13 mouse cellular contexts compared by ENCODE assay signal in the genomic region with DNA sequence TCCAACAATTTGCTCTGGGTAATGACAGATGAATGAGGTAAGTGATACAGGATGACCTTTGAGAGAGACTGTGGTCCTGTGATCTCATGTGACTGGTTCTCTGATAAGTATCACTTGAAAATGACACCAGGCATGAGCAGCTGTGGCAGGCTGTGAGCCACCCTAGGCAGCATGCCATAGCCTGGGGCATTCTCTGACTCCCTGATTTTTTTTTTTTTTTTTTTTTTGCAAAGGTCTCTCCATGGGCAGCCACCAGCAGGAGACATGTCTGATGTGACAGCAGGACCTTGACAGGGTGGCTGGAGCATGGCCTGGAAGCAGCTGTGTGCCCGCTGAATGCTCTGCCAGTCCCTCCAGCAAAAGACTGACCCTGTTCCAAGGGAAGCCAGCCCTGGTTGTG.
DNase-seq lines count a peak whose midpoint lies in the region; ATAC-seq and TF ChIP-seq lines count a peak whose summit lies in the region.
"Had no signal": no experiment of that assay in that cellular context is flagged by ENCODE, and none has a peak within 500 bp of the region (broad histone marks: within the 10 kb centered on the region; RNA-seq: fewer than 3 reads in every experiment).

No protein-coding gene starts in this region.

- H3K9ac ChIP-seq in forebrain, embryonic 13.5 days, result no peak overlapping the region
- H3K9ac ChIP-seq: embryonic facial prominence, embryonic 15.5 days; liver, embryonic 14.5 days had no signal

- H3K27ac ChIP-seq in kidney, adult 2 months (ENCODE audit: insufficient read depth, low read depth, low read length), result no peak overlapping the region
- H3K27ac ChIP-seq in gastrocnemius, adult 2 months, result peak overlapping the region; percentile 48; the same call in 1 of the 2 replicates
- H3K27ac ChIP-seq in heart, embryonic 10.5 days, result peak overlapping the region; percentile 73
- no peak overlapping the region for H3K27ac ChIP-seq in forebrain, embryonic 13.5 days
- H3K27ac ChIP-seq: embryonic facial prominence, embryonic 15.5 days; liver, embryonic 14.5 days had no signal

- TF ChIP-seq POLR2A in kidney, adult 2 months (IDR thresholded peaks at IDR 0.05; ENCODE audit: low read depth, low read length), result no peak

- H3K4me3 ChIP-seq in kidney, adult 2 months (ENCODE audit: insufficient read depth, low read depth, low read length), result no peak overlapping the region
- H3K4me3 ChIP-seq in gastrocnemius, adult 2 months, result no peak overlapping the region
- H3K4me3 ChIP-seq in heart, embryonic 10.5 days, result no peak overlapping the region
- H3K4me3 ChIP-seq in forebrain, embryonic 13.5 days, result no peak overlapping the region
- H3K4me3 ChIP-seq: embryonic facial prominence, embryonic 15.5 days had no signal

- no peaks in the 10 kb centered on the region for H3K4me1 ChIP-seq in kidney, adult 2 months (ENCODE audit: control insufficient read depth, insufficient read depth, low read length)
- H3K4me1 ChIP-seq in heart, embryonic 10.5 days, result peaks cover 12% of the 10 kb centered on the region
- no peaks in the 10 kb centered on the region for H3K4me1 ChIP-seq in forebrain, embryonic 13.5 days

- DNase-seq in kidney, adult 2 months, result peak; percentile 4
- no peak for DNase-seq in kidney, postnatal 4 days
- DNase-seq in gastrocnemius, adult 2 months, result peak; percentile 67
- DNase-seq in heart, embryonic 10.5 days (ENCODE audit: low spot score), result no peak
- peak; percentile 74 for DNase-seq in heart, postnatal 4 days
- no peak for DNase-seq in frontal cortex, postnatal 10 days (ENCODE audit: low spot score in 2 of 2)
- no peak for DNase-seq in ovary, postnatal 14 days (ENCODE audit: low spot score)
- DNase-seq: cerebellum, adult 9-10 months; lung, postnatal 4 days had no signal

- H3K27me3 ChIP-seq in kidney, adult 2 months (replicated peaks; ENCODE audit: control insufficient read depth, insufficient read depth, low read length), result no peaks in the 10 kb centered on the region
- H3K27me3 ChIP-seq in heart, embryonic 10.5 days (ENCODE audit: insufficient read depth, poor library complexity, severe bottlenecking), result no peaks in the 10 kb centered on the region
- no peaks in the 10 kb centered on the region for H3K27me3 ChIP-seq in forebrain, embryonic 13.5 days
- H3K27me3 ChIP-seq: CH12.LX; embryonic facial prominence, embryonic 15.5 days had no signal

- no peak for TF ChIP-seq CTCF in kidney, adult 2 months (conservative IDR thresholded peaks at IDR 0.05; ENCODE audit: insufficient read depth, insufficient read length, low read depth, low read length)
- TF ChIP-seq CTCF in gastrocnemius, adult 2 months (IDR thresholded peaks at IDR 0.05), result 0 out of 2 replicates have a peak, but pooled peaks have one; percentile 4

- WGBS in kidney, adult 2 months, result 75% methylated on average over 1 of the region's 1 CpGs
- 73% methylated on average over 1 of the region's 1 CpGs for WGBS in heart, embryonic 10.5 days
- 89% methylated on average over 1 of the region's 1 CpGs for WGBS in forebrain, embryonic 13.5 days

- H3K36me3 ChIP-seq in kidney, adult 2 months (ENCODE audit: control insufficient read depth, insufficient read depth, low read length), result no peaks in the 10 kb centered on the region
- H3K36me3 ChIP-seq in heart, embryonic 10.5 days, result no peaks in the 10 kb centered on the region
- H3K36me3 ChIP-seq in forebrain, embryonic 13.5 days (ENCODE audit: poor library complexity, severe bottlenecking), result no peaks in the 10 kb centered on the region
- H3K36me3 ChIP-seq: embryonic facial prominence, embryonic 15.5 days had no signal

- intact Hi-C loops in gastrocnemius, adult 2 months (cut with DNase I), result no loop called here

- no peak overlapping the region for H3K4me2 ChIP-seq in forebrain, embryonic 13.5 days
- H3K4me2 ChIP-seq: embryonic facial prominence, embryonic 15.5 days had no signal

- no peak for ATAC-seq in forebrain, embryonic 13.5 days

- H3K9me3 ChIP-seq in heart, embryonic 10.5 days, result no peaks in the 10 kb centered on the region
- H3K9me3 ChIP-seq in forebrain, embryonic 13.5 days (replicated peaks), result no peaks in the 10 kb centered on the region
- H3K9me3 ChIP-seq: embryonic facial prominence, embryonic 15.5 days had no signal

Comparison
In these comparisons a context has a peak if more than half of its experiments do, and no peak if none do; other contexts are left out.
1. DNase-seq: peak in kidney, adult 2 months (single experiment), gastrocnemius, adult 2 months (single experiment) and heart, postnatal 4 days (single experiment); none in kidney, postnatal 4 days (0 of 2), heart, embryonic 10.5 days (single experiment), frontal cortex, postnatal 10 days (0 of 2) and ovary, postnatal 14 days (single experiment).
2. H3K27ac ChIP-seq: peak in gastrocnemius, adult 2 months (single experiment) and heart, embryonic 10.5 days (single experiment); none in kidney, adult 2 months (single experiment) and forebrain, embryonic 13.5 days (single experiment).